17 mouse cellular contexts compared by ENCODE assay signal in the genomic region with DNA sequence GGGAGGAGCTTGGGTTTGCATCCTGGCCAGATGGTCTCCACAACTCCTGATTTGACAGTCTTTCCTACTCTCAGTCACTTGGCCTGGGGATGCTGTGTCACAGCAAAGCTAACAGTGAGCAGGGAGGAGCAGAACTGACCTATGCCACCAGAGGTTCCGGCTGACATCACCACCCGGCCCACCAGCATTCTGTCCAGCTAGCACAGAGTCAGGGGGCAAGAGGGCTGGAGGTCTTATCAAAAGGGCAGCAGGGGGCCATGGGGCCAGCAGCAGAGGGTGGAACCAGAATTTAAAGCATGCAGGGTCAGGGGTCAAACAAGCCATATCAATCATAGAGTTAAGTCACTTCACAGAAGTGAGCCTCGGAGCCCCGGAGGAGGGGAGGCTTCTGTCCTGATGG. TPM values are rescaled to one million over a fixed set of nuclear protein-coding genes. Genes with fewer than 3 reads are reported as not detected.
DNase-seq lines count a peak whose midpoint lies in the region; ATAC-seq and TF ChIP-seq lines count a peak whose summit lies in the region.
"Had no signal": no experiment of that assay in that cellular context is flagged by ENCODE, and none has a peak within 500 bp of the region (broad histone marks: within the 10 kb centered on the region; RNA-seq: fewer than 3 reads in every experiment).

No protein-coding gene starts in this region.

- H3K36me3 ChIP-seq in forebrain, embryonic 10.5 days (replicated peaks): no peaks in the 10 kb centered on the region
- no peaks in the 10 kb centered on the region for H3K36me3 ChIP-seq in forebrain, embryonic 14.5 days (ENCODE audit: control insufficient read depth, insufficient read depth, low read length)
- no peaks in the 10 kb centered on the region for H3K36me3 ChIP-seq in liver, embryonic 11.5 days (ENCODE audit: control insufficient read depth, insufficient read depth, low read length)
- no peaks in the 10 kb centered on the region for H3K36me3 ChIP-seq in kidney, adult 2 months (ENCODE audit: control insufficient read depth, insufficient read depth, low read length)
- H3K36me3 ChIP-seq in liver, embryonic 13.5 days: no peaks in the 10 kb centered on the region
- H3K36me3 ChIP-seq: embryonic facial prominence, embryonic 12.5 days had no signal

- TF ChIP-seq POLR2A in kidney, adult 2 months (IDR thresholded peaks at IDR 0.05; ENCODE audit: low read depth, low read length): no peak

- peaks cover 66% of the 10 kb centered on the region for H3K4me1 ChIP-seq in forebrain, embryonic 10.5 days
- H3K4me1 ChIP-seq in forebrain, embryonic 14.5 days (ENCODE audit: control insufficient read depth, insufficient read depth, low read length): peaks cover 24% of the 10 kb centered on the region
- peaks cover 21% of the 10 kb centered on the region for H3K4me1 ChIP-seq in liver, embryonic 11.5 days (replicated peaks; ENCODE audit: control insufficient read depth, insufficient read depth, low read length)
- H3K4me1 ChIP-seq in kidney, adult 2 months (ENCODE audit: control insufficient read depth, insufficient read depth, low read length): no peaks in the 10 kb centered on the region; the same call in 1 of the 2 replicates
- peaks cover 10% of the 10 kb centered on the region; the same call in 1 of the 2 replicates for H3K4me1 ChIP-seq in liver, embryonic 13.5 days (replicated peaks)

- intact Hi-C loops in gastrocnemius, adult 2 months (cut with DNase I): no loop called here

- H3K27ac ChIP-seq in forebrain, embryonic 10.5 days: peak overlapping the region; percentile 6; the same call in 1 of the 2 replicates
- H3K27ac ChIP-seq in forebrain, embryonic 14.5 days (ENCODE audit: low read depth, low read length): no peak overlapping the region
- no peak overlapping the region for H3K27ac ChIP-seq in liver, embryonic 11.5 days (ENCODE audit: low read depth, low read length)
- H3K27ac ChIP-seq in kidney, adult 2 months (ENCODE audit: insufficient read depth, low read depth, low read length): no peak overlapping the region
- no peak overlapping the region for H3K27ac ChIP-seq in liver, embryonic 13.5 days
- no peak overlapping the region for H3K27ac ChIP-seq in gastrocnemius, adult 2 months
- H3K27ac ChIP-seq: embryonic facial prominence, embryonic 12.5 days; forebrain, embryonic 13.5 days; liver, embryonic 14.5 days had no signal

- 14% methylated on average over 4 of the region's 4 CpGs for WGBS in forebrain, embryonic 10.5 days
- WGBS in forebrain, embryonic 14.5 days: 36% methylated on average over 4 of the region's 4 CpGs
- WGBS in liver, embryonic 11.5 days: 39% methylated on average over 4 of the region's 4 CpGs
- 60% methylated on average over 4 of the region's 4 CpGs for WGBS in kidney, adult 2 months
- WGBS in liver, embryonic 13.5 days (ENCODE audit: insufficient replicate concordance): 51% methylated on average over 4 of the region's 4 CpGs

- H3K4me2 ChIP-seq in forebrain, embryonic 14.5 days (ENCODE audit: low read length): no peak overlapping the region
- no peak overlapping the region for H3K4me2 ChIP-seq in liver, embryonic 11.5 days
- no peak overlapping the region for H3K4me2 ChIP-seq in liver, embryonic 13.5 days
- H3K4me2 ChIP-seq: embryonic facial prominence, embryonic 12.5 days; forebrain, embryonic 13.5 days had no signal

- H3K27me3 ChIP-seq in forebrain, embryonic 10.5 days (ENCODE audit: poor library complexity, severe bottlenecking): peaks cover 69% of the 10 kb centered on the region
- peaks cover 2% of the 10 kb centered on the region; the same call in 1 of the 2 replicates for H3K27me3 ChIP-seq in forebrain, embryonic 14.5 days (replicated peaks; ENCODE audit: control insufficient read depth, insufficient read depth, low read length)
- peaks cover 21% of the 10 kb centered on the region for H3K27me3 ChIP-seq in liver, embryonic 11.5 days (replicated peaks; ENCODE audit: control insufficient read depth, insufficient read depth, low read length)
- no peaks in the 10 kb centered on the region for H3K27me3 ChIP-seq in kidney, adult 2 months (replicated peaks; ENCODE audit: control insufficient read depth, insufficient read depth, low read length)
- peaks cover 25% of the 10 kb centered on the region for H3K27me3 ChIP-seq in liver, embryonic 13.5 days

- no peak for ATAC-seq in forebrain, embryonic 14.5 days
- ATAC-seq in liver, embryonic 11.5 days (replicated peaks; ENCODE audit: low FRiP score): 0 out of 2 replicates have a peak, but pooled peaks have one; percentile 26
- ATAC-seq in liver, embryonic 13.5 days (ENCODE audit: low read depth): peak; percentile 29; the same call in 1 of the 2 replicates
- ATAC-seq: forebrain, embryonic 13.5 days; hindbrain, embryonic 16.5 days; midbrain, embryonic 16.5 days had no signal

- TF ChIP-seq CTCF in kidney, adult 2 months (conservative IDR thresholded peaks at IDR 0.05; ENCODE audit: insufficient read depth, insufficient read length, low read depth, low read length): no peak
- TF ChIP-seq CTCF in gastrocnemius, adult 2 months (IDR thresholded peaks at IDR 0.05): no peak

- no peak overlapping the region for H3K4me3 ChIP-seq in forebrain, embryonic 10.5 days
- no peak overlapping the region for H3K4me3 ChIP-seq in forebrain, embryonic 14.5 days (ENCODE audit: low read depth, low read length)
- no peak overlapping the region for H3K4me3 ChIP-seq in liver, embryonic 11.5 days (ENCODE audit: low read depth, low read length)
- no peak overlapping the region for H3K4me3 ChIP-seq in kidney, adult 2 months (ENCODE audit: insufficient read depth, low read depth, low read length)
- no peak overlapping the region for H3K4me3 ChIP-seq in liver, embryonic 13.5 days (replicated peaks)
- no peak overlapping the region for H3K4me3 ChIP-seq in gastrocnemius, adult 2 months
- H3K4me3 ChIP-seq: embryonic facial prominence, embryonic 12.5 days; forebrain, embryonic 13.5 days had no signal

- H3K9ac ChIP-seq in forebrain, embryonic 14.5 days (ENCODE audit: low read length): no peak overlapping the region
- H3K9ac ChIP-seq in liver, embryonic 11.5 days (ENCODE audit: low read depth, low read length): no peak overlapping the region
- no peak overlapping the region for H3K9ac ChIP-seq in liver, embryonic 13.5 days
- H3K9ac ChIP-seq: embryonic facial prominence, embryonic 12.5 days; forebrain, embryonic 13.5 days; liver, embryonic 14.5 days had no signal

- no peak for DNase-seq in forebrain, embryonic 10.5 days (ENCODE audit: extremely low spot score, low spot score)
- no peak for DNase-seq in forebrain, embryonic 14.5 days (ENCODE audit: low spot score)
- DNase-seq in liver, embryonic 11.5 days (ENCODE audit: low spot score): no peak
- no peak for DNase-seq in liver
- peak; percentile 56 for DNase-seq in kidney, adult 2 months
- no peak for DNase-seq in liver, embryonic 13.5 days
- no peak for DNase-seq in gastrocnemius, adult 2 months
- no peak for DNase-seq in cerebellum, postnatal 25 days
- DNase-seq: cerebellum, adult 8-10 months; lung, postnatal 4 days; right cerebral cortex, adult 18-20 months; spleen, adult 18-20 months had no signal

- no peaks in the 10 kb centered on the region for H3K9me3 ChIP-seq in forebrain, embryonic 10.5 days
- H3K9me3 ChIP-seq in forebrain, embryonic 14.5 days (replicated peaks; ENCODE audit: control insufficient read depth, low read length): no peaks in the 10 kb centered on the region
- H3K9me3 ChIP-seq in liver, embryonic 11.5 days (ENCODE audit: control insufficient read depth, low read length): no peaks in the 10 kb centered on the region
- no peaks in the 10 kb centered on the region for H3K9me3 ChIP-seq in liver, embryonic 13.5 days (replicated peaks)
- H3K9me3 ChIP-seq: embryonic facial prominence, embryonic 12.5 days; forebrain, embryonic 13.5 days had no signal

RNA-seq across cellular contexts. Expression of a gene that starts 4.7 kb away (rescaled TPM):
- 3.1 and 3.8 TPM in 2 replicates for polyA plus RNA-seq in forebrain, embryonic 10.5 days (2016; fragmentation: Nextera tagmentation; extraction: Ambion mirVana)
- polyA plus RNA-seq in forebrain, embryonic 14.5 days (2014; fragmentation: Nextera tagmentation; extraction: Ambion mirVana): 3.4 and 4.9 TPM in 2 replicates
- polyA plus RNA-seq in liver, embryonic 11.5 days (2014; fragmentation: Nextera tagmentation; extraction: Ambion mirVana): 5.9 and 6.8 TPM in 2 replicates
- polyA plus RNA-seq in kidney, adult 2 months (2012; rRNA removed): 5.9 and 7.1 TPM in 2 replicates
- 1.2 TPM in 2 replicates for polyA plus RNA-seq in liver, embryonic 13.5 days (2015; fragmentation: Nextera tagmentation; extraction: Ambion mirVana)
- total RNA-seq in gastrocnemius, adult 2 months (2021): 1 to 10 TPM in 1 of 2 experiments, under 1 TPM in 1; 0.48 to 1.2 TPM
